Mouse (Mus musculus) cerebellum, adult 2 months (tissue): ENCODE data around the gene Gab1.

ENCODE experiments used
- CTCF ChIP-seq: fragments of 200-500 bp; IDR thresholded peaks from 2 replicates; pipeline ENCODE4 v1.5.1; 2011; ENCODE audit warnings: low read depth, mild to moderate bottlenecking, control low read depth, low read length, moderate library complexity, borderline replicate concordance; ENCODE audit not compliant: insufficient read depth
- POLR2A ChIP-seq: fragments of 200-500 bp; IDR thresholded peaks from 2 replicates; pipeline ENCODE4 v1.6.1; 2011; ENCODE audit warnings: low read length, control low read depth, borderline replicate concordance; ENCODE audit not compliant: insufficient read depth

DNA sequence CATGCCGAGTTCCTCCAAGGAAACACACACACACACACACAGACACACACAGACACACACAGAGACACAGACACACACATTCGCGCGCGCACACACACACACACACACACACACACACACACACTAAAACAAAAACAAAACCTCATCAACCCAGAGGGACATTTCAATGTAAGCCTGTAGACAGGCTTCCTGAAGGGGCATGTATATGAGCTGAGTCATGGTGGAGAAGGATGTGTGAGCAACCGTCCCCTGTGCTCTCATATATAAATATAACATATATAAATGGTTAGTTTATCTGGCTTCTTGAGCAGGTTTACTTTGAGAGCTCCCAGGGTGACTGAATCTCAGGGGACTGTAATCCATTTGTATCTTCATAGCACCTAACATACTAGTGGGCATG is 91.0 kb downstream of the Gab1 start:
- TF ChIP-seq POLR2A (no peak), CTCF (no peak)
